Mouse (Mus musculus) CH12.LX (cell line): ENCODE data around the gene Tmprss6. TPM values are rescaled to one million over a fixed set of nuclear protein-coding genes. Genes with fewer than 3 reads are reported as not detected.

Experiments
- DNase-seq: peaks from one replicate; pipeline ENCODE4 v3.0.0-alpha.2; 2013; ENCODE audit errors: extremely low read depth
- H3K27ac ChIP-seq: 2 replicates; pipeline ENCODE4 v1.5.1; 2012; ENCODE audit warnings: low read depth, mild to moderate bottlenecking, control low read depth, moderate library complexity; ENCODE audit not compliant: insufficient read depth
- H3K27me3 ChIP-seq: replicated peaks from 2 replicates; pipeline ENCODE3; 2012; ENCODE audit warnings: inconsistent platforms
- H3K36me3 ChIP-seq, 2 experiments: replicated peaks in 1 of 2; 2 replicates each; pipeline versions ENCODE3 to v1.6.1; 2012; ENCODE audit warnings: inconsistent platforms in 1 of 2, low read length in 1 of 2, mild to moderate bottlenecking in 1 of 2, mixed read lengths in 1 of 2, moderate library complexity in 1 of 2; ENCODE audit not compliant: control insufficient read depth in 1 of 2, insufficient read depth in 1 of 2
- H3K4me1 ChIP-seq, 2 experiments: 2 replicates each; pipeline ENCODE4 v1.6.1; 2012; ENCODE audit warnings: inconsistent platforms in 1 of 2, moderate library complexity in 1 of 2; ENCODE audit not compliant: insufficient read depth in 2 of 2, control insufficient read depth in 1 of 2
- H3K4me2 ChIP-seq: 2 replicates; pipeline ENCODE4 v1.6.1; 2012; ENCODE audit warnings: low read depth, mild to moderate bottlenecking, control low read depth; ENCODE audit not compliant: poor library complexity, insufficient read depth, severe bottlenecking
- H3K4me3 ChIP-seq, 3 experiments: fragments of 150-350 bp in 1 of 3; sonication (generic) in 1 of 3; replicated peaks in 1 of 3; 2 replicates each; pipeline versions ENCODE3 to v1.5.1; 2011 to 2012; ENCODE audit warnings: low read depth in 2 of 3, low read length in 2 of 3, mild to moderate bottlenecking in 2 of 3, moderate library complexity in 2 of 3, control low read depth in 1 of 3, improper control_type of control experiment in 1 of 3, inconsistent platforms in 1 of 3, mixed read lengths in 1 of 3; ENCODE audit not compliant: poor library complexity in 1 of 3
- H3K79me2 ChIP-seq: replicated peaks from 2 replicates; pipeline ENCODE4 v1.6.1; 2012; ENCODE audit warnings: mild to moderate bottlenecking, moderate library complexity; ENCODE audit not compliant: control insufficient read depth, poor library complexity, insufficient read depth, severe bottlenecking; ENCODE audit errors: extremely low read depth
- H3K9ac ChIP-seq: 2 replicates; pipeline ENCODE4 v1.6.1; 2012; ENCODE audit warnings: low read depth, mild to moderate bottlenecking, control low read depth, moderate library complexity; ENCODE audit not compliant: insufficient read depth
- H3K9me3 ChIP-seq: replicated peaks from 2 replicates; pipeline ENCODE3; 2012; ENCODE audit warnings: low read length, inconsistent platforms, mixed read lengths
- BHLHE40 ChIP-seq: IDR thresholded peaks from 2 replicates; pipeline ENCODE4 v1.6.1; 2011; ENCODE audit warnings: mild to moderate bottlenecking, low read depth, low read length, improper control_type of control experiment
- CHD1 ChIP-seq: IDR thresholded peaks from 2 replicates; pipeline ENCODE4 v1.6.1; 2012; ENCODE audit warnings: low read depth, low read length, improper control_type of control experiment, inconsistent platforms
- EP300 ChIP-seq: IDR thresholded peaks from 2 replicates; pipeline ENCODE4 v1.6.1; 2011; ENCODE audit warnings: low read length, improper control_type of control experiment
- GABPA ChIP-seq: IDR thresholded peaks from 2 replicates; pipeline ENCODE4 v1.6.1; 2012; ENCODE audit warnings: low read depth, low read length, improper control_type of control experiment, inconsistent platforms; ENCODE audit not compliant: insufficient replicate concordance
- HCFC1 ChIP-seq: IDR thresholded peaks from 2 replicates; pipeline ENCODE4 v1.6.1; 2012; ENCODE audit warnings: low read depth, mild to moderate bottlenecking, inconsistent platforms, low read length, improper control_type of control experiment
- JUN ChIP-seq: IDR thresholded peaks from 2 replicates; pipeline ENCODE4 v1.6.1; 2011; ENCODE audit warnings: low read depth, mild to moderate bottlenecking, low read length, improper control_type of control experiment, moderate library complexity; ENCODE audit not compliant: insufficient read depth
- MAZ ChIP-seq: IDR thresholded peaks from 2 replicates; pipeline ENCODE4 v1.6.1; 2012; ENCODE audit warnings: low read depth, mild to moderate bottlenecking, inconsistent platforms, low read length, improper control_type of control experiment, moderate library complexity
- MEF2A ChIP-seq: IDR thresholded peaks from 2 replicates; pipeline ENCODE4 v1.6.1; 2014; ENCODE audit warnings: low read depth, mild to moderate bottlenecking, inconsistent platforms, low read length, improper control_type of control experiment, borderline replicate concordance
- MXI1 ChIP-seq: IDR thresholded peaks from 2 replicates; pipeline ENCODE4 v1.6.1; 2011; ENCODE audit warnings: mild to moderate bottlenecking, low read depth, low read length, improper control_type of control experiment
- MYC ChIP-seq: IDR thresholded peaks from 2 replicates; pipeline ENCODE4 v1.6.1; 2011; ENCODE audit warnings: low read depth, mild to moderate bottlenecking, improper control_type of control experiment, low read length
- PAX5 ChIP-seq: IDR thresholded peaks from 2 replicates; pipeline ENCODE4 v1.6.1; 2012; ENCODE audit warnings: low read length, inconsistent platforms, mixed read lengths
- POLR2A ChIP-seq: IDR thresholded peaks from 2 replicates; pipeline ENCODE4 v1.6.1; 2011; ENCODE audit warnings: low read depth, mild to moderate bottlenecking, improper control_type of control experiment, low read length
- POLR2AphosphoS2 ChIP-seq: IDR thresholded peaks from 2 replicates; pipeline ENCODE4 v1.6.1; 2011; ENCODE audit warnings: low read depth, low read length, improper control_type of control experiment
- RAD21 ChIP-seq: IDR thresholded peaks from 2 replicates; pipeline ENCODE4 v1.6.1; 2011; ENCODE audit warnings: low read depth, mild to moderate bottlenecking, low read length, improper control_type of control experiment, moderate library complexity
- TCF12 ChIP-seq: IDR thresholded peaks from 2 replicates; pipeline ENCODE4 v1.6.1; 2014; ENCODE audit warnings: low read depth, mild to moderate bottlenecking, inconsistent platforms, low read length, improper control_type of control experiment
- UBTF ChIP-seq: IDR thresholded peaks from 2 replicates; pipeline ENCODE4 v1.6.1; 2012; ENCODE audit warnings: low read depth, mild to moderate bottlenecking, inconsistent platforms, low read length, improper control_type of control experiment, moderate library complexity
- USF1 ChIP-seq: IDR thresholded peaks from 2 replicates; pipeline ENCODE4 v1.6.1; 2014; ENCODE audit warnings: low read depth, mild to moderate bottlenecking, inconsistent platforms, low read length, improper control_type of control experiment
- ZKSCAN1 ChIP-seq: IDR thresholded peaks from 2 replicates; pipeline ENCODE4 v1.6.1; 2012; ENCODE audit warnings: low read depth, inconsistent platforms, low read length, improper control_type of control experiment, borderline replicate concordance
- ZMIZ1 ChIP-seq: IDR thresholded peaks from 2 replicates; pipeline ENCODE4 v1.6.1; 2012; ENCODE audit warnings: low read depth, mild to moderate bottlenecking, inconsistent platforms, low read length, improper control_type of control experiment
- dilution Hi-C: fragments of 300-500 bp; cut with MboI; formaldehyde crosslinking; loops from 2 replicates; pipeline ENCODE4 v1.14.3; 2020; ENCODE audit warnings: low sequenced_read_pairs; ENCODE audit not compliant: extremely low pct_unique_long_range_greater_than_20kb, extremely low pct_ligation_motif_present
- in situ Hi-C: fragments of 300-500 bp; cut with MboI; formaldehyde crosslinking; loops from 3 replicates; pipeline ENCODE4 v1.14.3; 2019; ENCODE audit warnings: low sequenced_read_pairs, low pct_ligation_motif_present, low pct_unique_long_range_greater_than_20kb, mixed read lengths
- polyA plus RNA-seq: library from polyadenylated mRNA; unstranded; fragments of >175 nt; gene quantifications from 2 replicates; pipeline ENCODE4 v1.2.1, GENCODE M21; 2012; ENCODE audit warnings: low read depth; ENCODE audit not compliant: insufficient read length
- total RNA-seq, 2 experiments: library from RNA; depleted of rRNA; stranded (reverse); fragments of 300-350 nt in 1 of 2; fragments of >200 nt in 1 of 2; gene quantifications; 2 replicates each; pipeline ENCODE4 v1.2.3; 2012 to 2014

The Tmprss6 gene
- total and polyA plus RNA-seq, 3 experiments, result 0.24 to 0.54 (median 0.34) TPM

DNA sequence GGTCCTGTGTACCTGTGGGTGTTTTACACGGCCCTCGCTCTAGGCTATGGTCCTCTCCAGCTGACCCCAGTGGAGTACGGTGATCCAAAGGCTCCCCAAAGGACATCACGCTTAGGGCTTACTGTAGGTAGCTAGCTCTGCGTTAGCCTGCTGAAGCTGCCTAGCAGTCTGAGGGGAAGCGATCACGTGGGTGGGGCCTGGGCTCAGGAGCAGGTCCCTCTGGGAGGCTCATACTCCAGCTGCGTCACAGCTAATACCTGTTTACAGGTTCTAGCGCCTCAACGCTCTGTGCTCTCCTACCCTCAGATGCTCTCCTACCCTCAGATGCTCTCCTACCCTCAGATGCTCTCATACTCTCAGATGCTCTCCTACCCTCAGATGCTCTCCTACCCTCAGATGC lies 37.6 kb downstream of the Tmprss6 start:
- Histone ChIP-seq H3K27me3 (peaks cover 21% of the 10 kb centered on the region), H3K9me3 (peaks cover 8% of the 10 kb centered on the region), H3K9ac (no peak overlapping the region), H3K79me2 (no peaks in the 10 kb centered on the region), H3K4me3 (no peak overlapping the region), H3K4me2 (no peak overlapping the region), H3K27ac (no peak overlapping the region), H3K4me1 (peaks cover 12 to 38% of the 10 kb centered on the region in 2 experiments), H3K36me3 (no peaks in the 10 kb centered on the region)
- in situ Hi-C loops, result loop anchor here (25.0 kb wide), 1 partner anchor 306 kb away; no protein-coding TSS in a partner anchor
- DNase-seq, result no peak
- TF ChIP-seq USF1 (peak; percentile 4; the same call in 1 of the 2 replicates), HCFC1 (no peak), JUN (no peak), TCF12 (no peak)
- dilution Hi-C loops, result no loop called here

GRCm38 (mm10) chr15:78429871-78430622 lies 38.4 kb downstream of the Tmprss6 start:
- Histone ChIP-seq H3K79me2 (no peaks in the 10 kb centered on the region), H3K27ac (no peak overlapping the region), H3K4me1 (peaks cover 8 to 36% of the 10 kb centered on the region in 2 experiments), H3K4me3 (no peak overlapping the region), H3K27me3 (peaks cover 17% of the 10 kb centered on the region), H3K36me3 (no peaks in the 10 kb centered on the region), H3K9me3 (peaks cover 8% of the 10 kb centered on the region), H3K9ac (no peak overlapping the region), H3K4me2 (no peak overlapping the region)
- no peak for DNase-seq
- dilution Hi-C loops (no loop called here), in situ Hi-C loops (loop anchor here (10.0 to 25.0 kb wide), 2 partner anchors 65 to 307 kb away; no protein-coding TSS in a partner anchor)
- no peak for TF ChIP-seq ZKSCAN1
- no peak for TF ChIP-seq GABPA
- TF ChIP-seq POLR2AphosphoS2, result no peak
- TF ChIP-seq TCF12, result no peak
- no peak for TF ChIP-seq HCFC1
- TF ChIP-seq PAX5, result no peak
- no peak for TF ChIP-seq UBTF
- TF ChIP-seq MXI1, result no peak
- TF ChIP-seq POLR2A, result no peak

- Histone ChIP-seq H3K9ac (no peak overlapping the region), H3K4me3 (no peak overlapping the region), H3K4me2 (no peak overlapping the region), H3K36me3 (no peaks in the 10 kb centered on the region), H3K79me2 (no peaks in the 10 kb centered on the region), H3K27ac (no peak overlapping the region), H3K27me3 (peaks cover 18% of the 10 kb centered on the region), H3K9me3 (peaks cover 8% of the 10 kb centered on the region), H3K4me1 (peaks cover 8 to 33% of the 10 kb centered on the region in 2 experiments)
- in situ Hi-C loops (loop anchor here (10.0 to 25.0 kb wide), 2 partner anchors 64 to 308 kb away; no protein-coding TSS in a partner anchor), dilution Hi-C loops (no loop called here)
- DNase-seq, result no peak
- TF ChIP-seq POLR2AphosphoS2 (no peak), ZMIZ1 (no peak), MAZ (no peak), GABPA (no peak), UBTF (no peak), JUN (no peak), EP300 (no peak), MEF2A (no peak), BHLHE40 (no peak), RAD21 (no peak), CHD1 (no peak), MYC (no peak)
These were observed 39.3 kb downstream of the Tmprss6 start for GRCm38 (mm10) chr15:78429139-78429459.
